ENCODE assay signal across 9 mouse cellular contexts in the genomic region with DNA sequence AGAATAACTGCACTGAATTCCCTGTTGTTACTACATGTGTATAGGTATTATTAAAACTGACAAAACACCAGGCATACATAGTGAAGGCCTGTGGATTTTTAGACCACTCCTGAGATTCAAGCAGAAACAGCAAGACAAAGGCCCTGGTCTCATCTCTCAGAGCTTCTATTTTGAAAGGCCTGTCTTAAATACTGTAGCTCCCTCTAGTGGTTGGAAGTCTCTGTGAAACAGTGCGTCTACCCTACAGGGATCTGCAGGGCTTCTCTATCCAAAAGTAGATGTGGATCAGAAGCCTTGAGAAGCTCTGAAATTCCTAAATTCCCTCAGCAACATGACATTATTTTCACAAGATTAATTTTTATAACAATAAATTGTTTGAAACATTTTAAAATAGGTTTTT. TPM values are rescaled to one million over a fixed set of nuclear protein-coding genes. Genes with fewer than 3 reads are reported as not detected.
DNase-seq lines count a peak whose midpoint lies in the region; ATAC-seq lines count a peak whose summit lies in the region.
"Had no signal": no experiment of that assay in that cellular context is flagged by ENCODE, and none has a peak within 500 bp of the region (broad histone marks: within the 10 kb centered on the region; RNA-seq: fewer than 3 reads in every experiment).

No protein-coding gene starts in this region.

- WGBS in hindbrain, embryonic 14.5 days, result 38% methylated on average over 1 of the region's 1 CpGs
- WGBS in hindbrain, embryonic 13.5 days, result 33% methylated on average over 1 of the region's 1 CpGs
- WGBS in embryonic facial prominence, embryonic 14.5 days, result 32% methylated on average over 1 of the region's 1 CpGs

- no peaks in the 10 kb centered on the region for H3K36me3 ChIP-seq in hindbrain, embryonic 14.5 days (replicated peaks; ENCODE audit: control insufficient read depth, insufficient read depth)
- no peaks in the 10 kb centered on the region for H3K36me3 ChIP-seq in hindbrain, embryonic 13.5 days
- no peaks in the 10 kb centered on the region for H3K36me3 ChIP-seq in embryonic facial prominence, embryonic 14.5 days (ENCODE audit: control insufficient read depth, insufficient read depth, low read length)
- H3K36me3 ChIP-seq: limb, embryonic 13.5 days had no signal

- H3K4me2 ChIP-seq in hindbrain, embryonic 14.5 days (replicated peaks), result no peak overlapping the region
- H3K4me2 ChIP-seq in hindbrain, embryonic 13.5 days, result no peak overlapping the region
- H3K4me2 ChIP-seq in embryonic facial prominence, embryonic 14.5 days (ENCODE audit: low read depth, low read length), result no peak overlapping the region
- H3K4me2 ChIP-seq: limb, embryonic 13.5 days had no signal

- DNase-seq in hindbrain, embryonic 14.5 days (ENCODE audit: low spot score), result peak; percentile 34
- DNase-seq in 3134 (ENCODE audit: extremely low read depth, insufficient read length, low spot score) (peak; percentile 10), ES-CJ7 (ENCODE audit: low read depth, low spot score) (peak; percentile 85)
- peak; percentile 33 for DNase-seq in embryonic facial prominence, embryonic 14.5 days (ENCODE audit: low spot score)
- peak; percentile 15 for DNase-seq in telencephalon, adult 2 months (ENCODE audit: low read depth, low spot score)
- DNase-seq in urinary bladder, postnatal 10 days (ENCODE audit: low spot score), result no peak
- DNase-seq in cerebellum, adult 18-20 months, result no peak

- ATAC-seq in hindbrain, embryonic 14.5 days (ENCODE audit: low FRiP score), result no peak
- ATAC-seq in hindbrain, embryonic 13.5 days (ENCODE audit: low FRiP score), result no peak
- ATAC-seq in embryonic facial prominence, embryonic 14.5 days (ENCODE audit: low read depth), result no peak

- no peak overlapping the region for H3K27ac ChIP-seq in hindbrain, embryonic 14.5 days
- H3K27ac ChIP-seq in hindbrain, embryonic 13.5 days, result no peak overlapping the region
- no peak overlapping the region for H3K27ac ChIP-seq in embryonic facial prominence, embryonic 14.5 days (replicated peaks; ENCODE audit: low read depth, low read length)
- H3K27ac ChIP-seq: limb, embryonic 13.5 days had no signal

- H3K9ac ChIP-seq in hindbrain, embryonic 14.5 days, result no peak overlapping the region
- H3K9ac ChIP-seq in hindbrain, embryonic 13.5 days, result no peak overlapping the region
- H3K9ac ChIP-seq in embryonic facial prominence, embryonic 14.5 days (ENCODE audit: low read depth, low read length), result no peak overlapping the region
- H3K9ac ChIP-seq: limb, embryonic 13.5 days had no signal

- no peaks in the 10 kb centered on the region for H3K4me1 ChIP-seq in hindbrain, embryonic 14.5 days (replicated peaks; ENCODE audit: control insufficient read depth, insufficient read depth, low read length)
- no peaks in the 10 kb centered on the region for H3K4me1 ChIP-seq in hindbrain, embryonic 13.5 days (replicated peaks)
- H3K4me1 ChIP-seq in embryonic facial prominence, embryonic 14.5 days (ENCODE audit: control insufficient read depth, insufficient read depth, low read length), result no peaks in the 10 kb centered on the region
- H3K4me1 ChIP-seq: limb, embryonic 13.5 days had no signal

- no peak overlapping the region for H3K4me3 ChIP-seq in hindbrain, embryonic 14.5 days (replicated peaks; ENCODE audit: low read length)
- H3K4me3 ChIP-seq in hindbrain, embryonic 13.5 days, result no peak overlapping the region
- H3K4me3 ChIP-seq in embryonic facial prominence, embryonic 14.5 days (ENCODE audit: low read depth, low read length), result no peak overlapping the region
- H3K4me3 ChIP-seq: limb, embryonic 13.5 days had no signal

- H3K27me3 ChIP-seq in hindbrain, embryonic 14.5 days (ENCODE audit: control insufficient read depth, insufficient read depth, low read length), result no peaks in the 10 kb centered on the region
- no peaks in the 10 kb centered on the region for H3K27me3 ChIP-seq in hindbrain, embryonic 13.5 days
- no peaks in the 10 kb centered on the region for H3K27me3 ChIP-seq in embryonic facial prominence, embryonic 14.5 days (replicated peaks; ENCODE audit: control insufficient read depth, insufficient read depth, low read length)
- H3K27me3 ChIP-seq: limb, embryonic 13.5 days had no signal

- 0 out of 2 replicates have a peak, but pooled peaks cover 3% of the 10 kb centered on the region for H3K9me3 ChIP-seq in hindbrain, embryonic 14.5 days (ENCODE audit: control insufficient read depth, low read length)
- no peaks in the 10 kb centered on the region for H3K9me3 ChIP-seq in hindbrain, embryonic 13.5 days
- H3K9me3 ChIP-seq in embryonic facial prominence, embryonic 14.5 days (ENCODE audit: control insufficient read depth, low read length), result no peaks in the 10 kb centered on the region
- H3K9me3 ChIP-seq: limb, embryonic 13.5 days had no signal

RNA-seq across cellular contexts. Expression of a gene that starts 12.3 kb away (rescaled TPM):
- polyA plus RNA-seq in hindbrain, embryonic 14.5 days (2014; fragmentation: Nextera tagmentation; extraction: Ambion mirVana), result not detected in 2 replicates
- not detected in 2 replicates for polyA plus RNA-seq in hindbrain, embryonic 13.5 days (2015; fragmentation: Nextera tagmentation; extraction: Ambion mirVana)
- polyA plus RNA-seq in embryonic facial prominence, embryonic 14.5 days (2014; fragmentation: Nextera tagmentation; extraction: Ambion mirVana), result 0.05 TPM in 1 of 2 replicates, not detected in the other
- polyA plus RNA-seq: limb, embryonic 13.5 days had no signal

RNA-seq across cellular contexts. Expression of a gene that starts 25.9 kb away (rescaled TPM):
- polyA plus RNA-seq in hindbrain, embryonic 14.5 days (2014; fragmentation: Nextera tagmentation; extraction: Ambion mirVana), result 0.07 TPM in 1 of 2 replicates, not detected in the other
- 0.09 TPM in 1 of 2 replicates, not detected in the other for polyA plus RNA-seq in hindbrain, embryonic 13.5 days (2015; fragmentation: Nextera tagmentation; extraction: Ambion mirVana)
- polyA plus RNA-seq in embryonic facial prominence, embryonic 14.5 days (2014; fragmentation: Nextera tagmentation; extraction: Ambion mirVana), result 0.09 and 0.11 TPM in 2 replicates

RNA-seq across cellular contexts. Expression of a gene that starts 44.6 kb away (rescaled TPM):
- not detected in 2 replicates for polyA plus RNA-seq in hindbrain, embryonic 14.5 days (2014; fragmentation: Nextera tagmentation; extraction: Ambion mirVana)
- polyA plus RNA-seq in hindbrain, embryonic 13.5 days (2015; fragmentation: Nextera tagmentation; extraction: Ambion mirVana), result not detected in 2 replicates
- 0.07 TPM in 1 of 2 replicates, not detected in the other for polyA plus RNA-seq in embryonic facial prominence, embryonic 14.5 days (2014; fragmentation: Nextera tagmentation; extraction: Ambion mirVana)
- polyA plus RNA-seq: limb, embryonic 13.5 days had no signal

RNA-seq across cellular contexts. Expression of a gene that starts 54.3 kb away (rescaled TPM):
- polyA plus RNA-seq in hindbrain, embryonic 14.5 days (2014; fragmentation: Nextera tagmentation; extraction: Ambion mirVana), result not detected in 2 replicates
- polyA plus RNA-seq in hindbrain, embryonic 13.5 days (2015; fragmentation: Nextera tagmentation; extraction: Ambion mirVana), result not detected in 2 replicates
- polyA plus RNA-seq in embryonic facial prominence, embryonic 14.5 days (2014; fragmentation: Nextera tagmentation; extraction: Ambion mirVana), result 0.09 and 0.18 TPM in 2 replicates
- polyA plus RNA-seq: limb, embryonic 13.5 days had no signal

Comparison
In these comparisons a context has a peak if more than half of its experiments do, and no peak if none do; other contexts are left out.
1. DNase-seq: peak in hindbrain, embryonic 14.5 days (single experiment), 3134 (single experiment), ES-CJ7 (single experiment), embryonic facial prominence, embryonic 14.5 days (single experiment) and telencephalon, adult 2 months (single experiment); none in urinary bladder, postnatal 10 days (single experiment) and cerebellum, adult 18-20 months (0 of 2).